Mouse (Mus musculus) embryo, embryonic 11.5 days (tissue): ENCODE measurements around the gene Zfp827.

ENCODE experiments used
- DNase-seq: peaks from one replicate; pipeline ENCODE4 v3.0.0-alpha.2; 2012; ENCODE audit warnings: low read depth, low spot score

The Zfp827 gene

DNA sequence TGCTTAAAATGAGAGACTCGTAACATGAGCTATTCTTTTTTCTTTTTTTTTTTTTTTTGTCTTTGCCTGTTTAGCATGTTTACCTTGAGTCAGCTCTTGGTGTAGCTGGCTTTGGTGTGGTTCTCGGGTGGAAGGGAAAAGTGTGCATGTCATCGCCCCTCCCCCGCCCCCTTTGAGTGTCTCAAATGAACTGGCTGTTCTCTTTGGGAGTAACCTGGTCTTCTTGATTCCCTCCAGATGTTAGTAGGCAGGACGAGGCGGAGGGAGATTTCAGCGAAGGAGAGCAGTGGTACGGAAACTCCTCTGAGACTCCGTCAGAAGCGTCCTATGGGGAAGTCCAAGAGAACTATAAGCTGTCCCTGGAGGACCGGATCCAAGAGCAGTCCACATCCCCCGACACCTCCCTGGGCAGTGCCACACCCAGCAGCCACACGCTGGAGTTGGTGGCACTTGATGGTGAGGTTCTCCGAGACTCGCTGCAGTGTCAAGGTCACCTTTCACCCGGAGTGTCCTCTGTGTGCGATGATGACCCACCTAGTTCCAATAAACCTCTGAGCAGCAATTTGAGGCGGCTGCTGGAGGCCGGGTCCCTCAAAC is 31.9 kb downstream of the Zfp827 start:
- DNase-seq = peak; percentile 27

DNA sequence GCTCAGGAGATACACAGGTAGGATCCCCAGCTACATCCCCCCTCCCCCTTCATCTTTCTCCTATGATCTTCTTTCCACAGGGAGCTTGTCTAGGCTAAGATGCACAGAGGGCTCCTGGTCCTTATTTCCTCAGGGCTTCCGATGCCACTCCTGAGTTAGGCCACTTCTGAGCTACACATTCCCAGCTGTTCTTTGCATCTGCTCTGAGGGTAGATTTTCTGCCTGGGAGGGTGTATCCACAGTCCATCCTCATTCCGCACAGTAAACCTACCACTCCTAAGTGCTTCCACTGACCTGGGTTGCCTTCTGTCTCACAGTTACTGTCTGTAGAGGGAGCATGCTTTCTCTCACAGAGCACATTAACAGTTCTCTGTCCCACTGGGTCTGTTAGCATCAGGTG is 37.7 kb downstream of the Zfp827 start:
- DNase-seq = no peak

DNA sequence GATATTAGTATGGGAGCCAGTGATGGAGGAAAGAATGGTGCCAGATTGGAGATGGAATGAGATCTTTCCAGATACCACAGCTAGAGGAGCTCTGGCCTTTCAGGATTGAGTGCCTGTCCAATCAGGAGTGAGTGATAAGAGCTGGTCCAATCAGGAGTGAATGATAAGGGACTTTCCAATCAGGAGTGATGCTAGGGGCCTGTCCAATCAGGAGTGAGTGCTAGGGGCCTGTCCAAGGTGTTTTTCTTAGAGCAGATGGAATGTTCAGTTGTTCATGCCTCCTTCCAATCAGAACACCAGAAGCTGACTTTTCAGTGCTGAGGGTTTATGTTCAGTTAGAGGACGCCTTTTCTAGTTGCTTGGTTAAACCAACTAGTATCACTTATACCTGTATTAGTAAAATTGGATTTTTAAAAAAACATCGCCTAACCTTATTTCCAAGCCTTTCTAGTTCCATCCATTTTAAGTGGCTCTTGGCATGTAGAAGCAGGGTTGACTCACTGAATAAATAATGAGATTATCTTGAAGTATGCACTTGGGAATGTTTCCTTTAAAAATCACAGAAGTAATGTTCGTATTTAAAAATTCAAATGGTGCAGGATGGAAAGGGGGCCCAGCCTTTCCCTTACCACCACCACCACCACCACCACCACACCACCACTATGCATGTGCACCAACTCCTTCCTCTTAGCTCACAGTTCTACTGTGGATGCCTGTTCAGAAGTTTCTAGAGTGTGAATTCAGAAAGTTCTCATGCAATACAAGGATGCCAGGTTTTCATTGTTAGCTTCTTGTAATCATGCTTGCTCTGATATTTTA is 39.8 kb downstream of the Zfp827 start:
- DNase-seq = no peak

DNA sequence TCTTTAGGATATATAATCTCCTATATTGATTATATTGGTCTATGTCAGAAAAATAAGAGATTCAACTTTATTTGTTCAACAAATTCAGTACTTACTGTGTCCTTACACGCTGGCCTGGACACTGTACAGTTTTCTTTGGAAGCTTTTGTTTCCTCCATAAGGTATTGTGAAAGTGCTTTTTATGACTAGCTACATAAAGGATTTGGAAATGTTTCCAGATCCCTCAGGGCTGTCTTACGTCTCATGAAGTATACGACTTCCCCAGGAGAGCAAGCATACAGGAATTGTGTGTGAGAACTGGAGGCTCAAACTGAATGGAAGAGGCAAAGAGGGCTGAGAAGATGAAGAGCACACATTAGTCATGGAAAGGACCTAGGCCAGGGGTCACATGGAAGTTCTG is 45.1 kb downstream of the Zfp827 start:
- no peak for DNase-seq

DNA sequence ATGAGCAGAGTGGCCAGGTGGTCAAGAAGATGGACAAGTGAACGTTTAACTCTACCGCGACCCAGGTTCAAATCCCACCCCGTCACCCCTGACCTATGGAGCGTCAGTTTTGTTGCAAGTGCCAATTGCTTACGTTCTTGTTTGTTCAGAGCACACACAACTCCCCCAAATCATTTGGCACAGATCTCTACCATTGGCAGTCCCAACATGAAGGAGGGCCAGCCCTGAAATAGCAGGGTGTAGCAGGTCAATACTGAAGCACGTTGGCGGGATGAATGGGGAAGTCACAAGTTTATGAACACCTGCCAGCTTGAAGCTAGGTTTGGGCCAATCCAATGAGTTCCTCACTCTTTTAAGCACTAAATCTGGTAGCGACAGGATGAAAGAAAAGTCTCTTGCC is 46.7 kb downstream of the Zfp827 start:
- no peak for DNase-seq

DNA sequence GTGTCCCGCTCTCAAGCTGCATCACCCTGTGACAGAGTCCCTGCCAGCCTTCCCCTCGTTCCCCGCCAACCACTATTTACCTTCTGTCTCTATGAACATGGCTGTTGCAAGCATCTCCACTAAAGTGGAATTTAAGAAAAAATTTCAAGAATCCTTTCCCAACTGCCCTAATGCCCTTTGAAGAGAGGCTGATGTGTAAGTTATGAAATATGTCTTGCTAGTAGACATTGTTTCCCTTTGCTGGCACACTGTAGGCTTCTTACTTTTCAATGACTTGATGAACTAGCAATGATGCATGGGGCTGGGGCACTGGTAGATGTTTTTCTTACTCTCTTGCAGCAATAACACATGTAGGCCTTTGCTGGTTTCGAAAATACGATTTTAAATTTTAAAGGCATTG is 49.0 kb downstream of the Zfp827 start:
- DNase-seq = no peak

DNA sequence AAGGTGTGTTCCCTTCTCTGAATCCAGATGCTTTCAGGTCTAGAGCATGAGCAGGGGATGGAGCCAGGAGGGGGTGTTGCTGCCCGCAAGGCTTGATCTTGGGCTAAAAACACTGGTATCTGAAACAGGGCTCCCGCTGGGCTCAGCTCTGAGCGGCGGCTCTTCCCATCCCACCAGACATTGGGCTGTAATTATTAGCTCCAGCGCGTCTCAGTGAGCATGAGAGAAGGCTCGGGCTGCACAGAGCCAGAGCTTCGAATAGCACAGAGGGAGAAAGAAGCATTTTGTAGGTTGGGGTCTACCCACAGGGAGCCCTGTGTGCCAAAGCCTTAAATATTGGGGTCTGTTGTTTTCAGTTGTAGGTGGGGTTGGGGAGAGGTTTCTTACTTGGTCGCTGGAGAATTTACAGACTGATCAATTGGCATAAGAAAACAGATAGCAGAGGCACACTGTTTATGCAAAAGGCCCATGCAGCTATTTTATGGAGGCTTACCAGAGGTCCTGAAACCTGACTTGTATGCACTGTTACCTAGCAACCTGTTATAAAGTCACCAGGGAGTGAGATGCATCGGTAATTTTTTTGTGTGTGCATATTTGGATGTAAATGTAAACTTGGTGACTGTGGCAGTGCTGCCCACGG is 50.4 kb downstream of the Zfp827 start:
- no peak for DNase-seq

DNA sequence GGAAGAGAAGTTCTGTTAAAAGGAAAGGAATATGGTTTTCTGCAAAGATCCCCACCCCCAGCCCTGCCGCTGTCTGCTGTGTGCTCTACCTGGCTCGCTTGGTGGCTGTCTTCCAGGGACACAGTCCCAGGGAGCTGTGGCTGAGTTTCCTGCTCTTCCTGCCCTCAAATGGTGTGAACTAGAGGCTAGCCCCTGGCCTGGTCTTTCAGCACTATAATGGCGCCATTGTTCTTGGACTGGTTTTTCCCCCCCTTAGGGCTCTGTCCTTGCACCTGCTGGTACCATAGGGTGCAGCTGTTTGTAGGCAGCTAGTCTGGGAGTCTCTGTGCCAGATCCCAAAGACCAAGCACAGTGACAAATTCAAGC is 50.9 kb downstream of the Zfp827 start:
- no peak for DNase-seq

DNA sequence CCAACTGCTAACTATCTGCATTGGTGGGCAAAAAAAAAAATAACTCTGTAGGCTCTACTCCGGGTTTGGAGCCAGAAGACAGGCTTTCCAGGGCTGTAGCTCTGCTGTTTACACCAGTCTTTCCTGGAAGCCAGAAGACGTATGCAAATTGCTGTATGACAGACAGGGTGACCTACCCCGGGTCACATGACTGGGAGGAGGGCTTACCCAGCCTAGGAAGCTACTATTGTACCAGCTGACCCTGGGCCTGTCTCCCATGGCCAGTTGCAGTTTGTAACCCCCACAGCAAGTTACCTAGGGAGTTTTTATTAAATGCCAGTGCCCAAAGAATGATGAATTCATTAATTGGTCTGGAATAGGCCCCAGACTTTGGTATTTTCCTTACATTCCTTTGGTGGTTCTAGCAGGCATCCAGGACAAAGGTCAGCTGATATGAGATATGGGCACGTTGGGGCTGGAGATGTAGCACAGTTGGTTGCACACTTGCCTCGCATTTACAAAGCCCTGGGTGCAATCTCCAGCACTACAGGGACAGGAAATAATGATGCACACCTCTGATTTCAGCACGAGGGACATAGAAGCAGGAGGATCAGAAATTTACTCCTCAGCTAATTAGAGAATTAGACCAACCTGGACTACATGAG is 52.0 kb downstream of the Zfp827 start:
- no peak for DNase-seq

DNA sequence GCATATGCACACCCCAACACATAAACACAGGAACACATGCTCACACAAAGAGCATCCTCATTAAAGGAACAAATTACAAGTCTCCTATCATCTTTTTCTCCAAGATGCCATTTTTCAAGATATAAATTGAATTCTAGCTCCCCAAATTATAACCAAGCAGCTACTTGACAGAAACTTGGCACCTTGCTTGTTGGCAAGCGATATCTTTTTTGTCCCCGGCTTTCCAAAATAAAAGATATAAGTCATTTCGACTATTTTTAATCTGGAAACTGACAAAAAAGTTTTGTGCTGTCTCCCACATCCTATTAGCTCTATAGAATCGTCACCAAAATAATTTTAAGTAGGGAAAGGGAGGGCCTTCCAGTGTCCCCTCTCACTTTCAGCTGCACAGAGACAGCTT is 53.1 kb downstream of the Zfp827 start:
- no peak for DNase-seq

DNA sequence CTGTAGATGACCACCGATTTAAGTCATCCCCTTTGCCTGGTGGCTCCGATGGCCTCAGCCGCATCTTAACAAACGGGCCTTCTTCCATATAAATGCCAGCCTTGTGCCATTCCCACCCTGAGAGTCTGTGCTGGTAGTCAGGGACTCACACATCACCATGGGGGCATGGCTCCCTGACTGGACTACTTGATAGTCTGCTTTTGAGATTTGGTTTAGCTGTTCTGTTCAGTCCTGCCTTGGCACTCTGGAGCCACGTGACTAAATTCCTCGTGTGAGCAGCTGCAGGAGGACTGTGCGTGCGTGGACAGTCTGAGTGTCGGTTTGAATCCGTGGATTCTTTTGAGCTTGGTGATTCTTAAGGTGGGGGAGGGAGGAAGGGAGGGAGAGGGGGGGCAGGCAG is 53.7 kb downstream of the Zfp827 start:
- no peak for DNase-seq

DNA sequence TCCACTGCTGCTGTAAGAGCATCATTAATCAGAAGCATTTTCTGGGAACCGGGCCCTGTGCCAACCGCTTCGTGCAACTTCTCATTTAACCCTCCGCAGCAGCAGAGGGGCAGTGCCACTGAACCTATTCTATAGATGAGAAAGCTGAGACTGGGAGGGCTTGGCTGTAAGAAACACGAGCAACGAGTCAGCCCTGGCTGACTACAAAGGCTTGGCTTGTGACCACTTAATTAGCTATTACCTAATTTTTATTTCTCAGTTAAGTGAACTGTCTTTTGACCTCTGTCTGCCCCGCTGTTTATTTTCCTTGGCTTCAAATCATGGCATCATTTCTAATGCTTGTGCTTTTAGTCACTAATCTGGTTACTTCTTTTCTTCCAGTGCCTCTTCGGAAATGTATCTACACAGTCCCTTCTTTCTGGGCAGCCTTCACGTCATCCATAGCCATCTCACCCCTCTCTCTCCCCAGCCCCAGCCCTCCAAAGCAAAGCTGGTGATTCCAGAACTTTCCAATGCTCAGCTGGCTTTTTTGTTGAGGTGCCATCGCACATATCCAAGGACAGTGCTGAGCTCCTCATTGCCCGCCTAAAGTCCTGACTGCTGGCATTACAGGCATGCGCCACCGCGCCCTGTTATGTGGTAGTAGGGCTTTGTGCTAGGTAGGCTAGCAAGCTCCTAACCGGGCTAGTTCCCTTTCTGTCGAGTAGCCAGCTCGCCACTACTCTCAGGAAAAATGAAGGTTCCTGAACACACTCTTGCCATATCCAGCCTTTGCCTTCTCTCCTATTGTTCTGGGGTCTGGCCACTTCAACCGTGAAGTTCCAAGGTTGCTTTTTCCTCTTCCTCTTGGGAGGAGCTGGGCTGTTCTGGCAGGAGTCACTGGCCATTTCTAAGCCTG is 55.5 kb downstream of the Zfp827 start:
- DNase-seq = no peak

DNA sequence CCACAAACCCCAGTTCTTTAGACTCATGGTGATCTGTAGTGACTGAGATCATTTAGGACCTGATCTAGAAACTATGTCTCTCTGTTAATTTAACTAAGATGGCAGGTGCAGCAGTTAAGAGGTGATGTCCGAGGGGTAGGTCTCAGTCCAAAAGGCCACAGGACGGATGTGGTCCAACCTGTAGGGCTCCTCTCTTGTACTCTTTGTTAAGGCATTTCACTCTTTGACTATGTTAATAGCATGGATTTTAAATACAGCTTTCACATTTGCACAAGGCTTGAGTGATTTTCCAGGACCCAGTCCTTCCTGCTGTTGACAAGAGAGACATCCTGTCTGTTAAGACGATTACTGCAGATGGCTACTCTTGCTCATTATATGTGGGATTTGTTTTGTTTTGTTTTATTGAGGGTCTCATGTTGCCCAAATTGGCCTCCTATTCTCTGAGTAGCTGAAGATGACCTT is 56.2 kb downstream of the Zfp827 start:
- no peak for DNase-seq

DNA sequence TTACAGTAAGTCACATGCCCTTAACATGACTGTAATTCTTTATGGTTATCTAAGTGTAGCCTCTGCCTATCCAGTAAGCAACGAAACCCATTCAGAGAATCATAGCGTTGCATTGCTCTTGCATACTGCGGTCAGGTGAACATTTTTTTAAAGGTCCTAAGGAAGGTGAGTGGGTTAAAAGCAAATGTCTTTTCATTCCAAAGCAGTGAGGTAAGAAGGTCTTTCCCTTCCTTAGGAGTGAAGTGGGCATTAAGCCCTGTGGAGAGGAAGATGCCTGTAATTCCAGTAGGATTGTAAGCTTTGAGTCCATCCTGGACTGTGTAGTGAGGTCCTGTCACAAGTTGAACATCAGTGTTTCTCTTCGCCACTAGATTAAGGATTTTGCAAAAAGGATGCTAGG is 66.2 kb downstream of the Zfp827 start:
- DNase-seq = no peak

DNA sequence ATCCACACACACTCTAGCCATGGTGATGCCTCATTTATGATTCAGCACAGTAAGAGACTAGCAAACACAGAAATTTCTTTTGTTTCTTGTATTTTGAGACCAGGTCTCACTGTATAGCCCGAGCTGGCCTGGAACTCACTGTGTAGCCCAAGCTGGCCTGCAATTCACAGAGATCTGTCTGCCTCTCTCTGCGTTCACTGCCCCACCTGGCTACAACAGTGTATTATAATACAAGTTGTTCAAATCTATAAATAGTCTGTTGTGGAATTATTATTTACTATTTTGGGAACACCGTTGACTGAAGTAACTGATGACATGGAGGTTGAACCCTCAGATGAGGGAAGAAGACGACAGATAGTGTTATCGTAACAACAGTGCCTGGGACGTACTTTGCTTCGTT is 66.9 kb downstream of the Zfp827 start:
- no peak for DNase-seq

DNA sequence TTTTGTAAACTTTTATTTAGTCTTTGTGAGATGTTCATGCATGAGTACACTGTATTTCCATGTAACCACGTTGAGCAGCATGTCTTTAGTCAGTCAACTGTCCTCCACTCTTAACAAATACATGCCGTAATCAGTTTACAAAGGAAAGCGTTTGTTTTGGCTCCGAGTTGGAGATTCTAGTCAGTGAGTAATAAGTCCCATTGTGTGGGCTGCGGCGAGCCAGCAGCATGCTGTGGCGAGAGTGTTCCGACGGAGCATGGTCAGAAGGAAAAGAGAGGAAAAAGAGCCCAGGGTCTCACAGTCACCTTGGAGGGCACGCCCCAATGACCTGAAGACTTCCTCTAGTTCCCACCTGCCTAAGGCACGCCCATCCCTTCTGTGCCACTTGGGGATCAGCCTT is 68.7 kb downstream of the Zfp827 start:
- DNase-seq = no peak

DNA sequence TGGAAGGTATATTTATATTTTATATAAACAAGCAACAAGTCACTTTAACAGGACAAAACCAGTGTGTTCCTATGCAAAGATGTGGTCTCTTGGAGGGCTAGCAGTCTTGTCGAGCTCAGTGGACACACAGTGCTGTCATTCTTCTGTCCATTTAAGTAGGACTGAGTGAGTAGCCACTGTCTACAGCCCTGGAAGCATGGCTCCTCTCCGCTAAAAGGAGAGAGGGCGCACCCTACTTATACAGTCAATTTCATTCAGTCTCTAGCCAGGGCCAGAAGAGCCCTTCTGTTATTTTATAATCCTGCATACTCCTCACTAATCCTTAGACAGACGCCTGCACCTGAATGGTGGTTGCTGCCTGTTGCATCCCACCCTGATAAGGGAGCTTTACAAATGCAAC is 74.5 kb downstream of the Zfp827 start:
- no peak for DNase-seq

DNA sequence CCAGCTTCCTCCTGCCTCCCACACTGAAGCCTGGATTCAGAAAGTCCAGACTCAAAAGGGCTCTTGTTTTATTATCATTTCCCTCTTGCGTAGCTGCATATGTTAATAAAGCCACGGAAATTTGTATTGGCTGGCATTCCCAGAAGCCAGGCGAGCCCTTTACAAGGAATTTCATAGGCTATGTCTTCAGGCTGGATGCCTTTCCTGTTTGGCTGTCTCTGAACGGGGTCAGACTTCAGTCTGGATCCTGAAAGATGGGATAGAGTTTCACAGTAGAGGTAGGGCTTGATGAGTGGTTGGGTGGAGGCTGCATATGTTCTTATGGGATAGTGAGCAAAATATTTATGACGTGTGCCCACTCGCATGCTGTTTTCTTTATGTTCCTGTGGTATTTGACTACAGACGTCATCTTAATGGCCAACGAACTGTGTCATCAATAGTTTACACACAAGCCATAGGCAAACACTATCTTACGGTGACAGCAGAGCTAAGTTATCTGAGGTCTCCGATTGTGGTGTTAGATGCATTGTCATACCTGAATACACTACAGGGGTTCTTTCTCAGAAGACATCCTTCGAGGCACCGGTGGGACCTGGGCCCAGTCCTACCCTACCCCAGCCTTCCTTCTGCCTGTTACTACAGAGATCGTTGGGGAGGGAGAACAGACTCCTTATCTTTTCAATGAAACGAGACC is 75.1 kb downstream of the Zfp827 start:
- no peak for DNase-seq

DNA sequence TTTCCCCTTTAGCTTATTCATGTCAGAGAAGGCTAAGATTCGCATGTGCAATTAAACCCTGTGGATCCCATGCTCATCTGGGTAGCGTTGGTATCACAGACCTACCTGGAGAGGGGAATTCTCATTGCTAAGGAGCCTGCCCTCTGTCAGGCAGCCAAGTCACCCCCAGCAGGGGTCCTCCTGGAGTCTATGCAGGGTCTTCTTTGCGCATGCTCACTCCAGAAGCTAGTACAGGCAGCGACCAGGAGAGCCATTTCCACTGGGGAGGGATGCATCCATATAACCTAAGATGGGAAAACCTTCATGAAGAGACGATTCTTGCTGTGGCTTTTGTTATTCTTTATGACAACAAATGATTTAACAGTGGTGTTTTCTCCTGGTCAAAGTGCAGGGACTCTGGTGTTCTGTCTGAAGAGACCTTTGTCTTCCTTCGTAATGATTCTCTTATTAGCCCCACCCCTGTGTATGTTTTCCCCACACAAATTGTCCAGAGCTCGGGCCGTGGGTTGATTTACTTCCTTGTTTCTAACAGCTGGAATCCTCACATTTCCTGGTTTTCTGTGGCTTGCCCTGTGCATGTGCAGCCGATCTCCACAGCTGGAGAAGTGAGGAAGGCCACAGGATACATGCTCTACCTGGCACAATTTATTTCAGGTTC is 75.8 kb downstream of the Zfp827 start:
- no peak for DNase-seq

DNA sequence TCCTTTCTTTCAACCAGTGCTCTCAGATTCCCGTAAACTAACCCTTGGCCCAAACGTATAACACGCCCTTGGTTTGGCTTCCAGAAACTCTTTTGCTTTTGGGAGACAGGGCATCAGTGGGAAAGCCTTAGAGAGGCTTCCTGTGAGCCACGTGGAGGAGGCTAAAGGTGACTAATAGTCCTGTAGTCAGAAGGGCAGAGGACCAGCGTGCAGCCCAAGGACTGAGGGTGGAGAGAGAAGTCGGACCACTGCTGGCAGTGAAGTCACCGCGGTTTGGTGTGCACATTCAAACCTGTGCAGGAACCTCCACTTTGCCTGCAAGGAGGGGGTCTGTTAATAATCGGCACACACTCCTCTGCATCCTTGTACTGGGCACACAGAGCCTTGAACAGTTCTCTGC is 76.4 kb downstream of the Zfp827 start:
- DNase-seq = no peak
